Mouse (Mus musculus): ENCODE results near the gene Tnfaip8l2. TPM values are rescaled to one million over a fixed set of nuclear protein-coding genes. Genes with fewer than 3 reads are reported as not detected.
A peak's percentile ranks its signal among the peaks of the same experiment; 100 is the strongest.

Gene Tnfaip8l2
- polyA plus RNA-seq, 1 experiment from 2014 or later, result 2.3 TPM

DNA sequence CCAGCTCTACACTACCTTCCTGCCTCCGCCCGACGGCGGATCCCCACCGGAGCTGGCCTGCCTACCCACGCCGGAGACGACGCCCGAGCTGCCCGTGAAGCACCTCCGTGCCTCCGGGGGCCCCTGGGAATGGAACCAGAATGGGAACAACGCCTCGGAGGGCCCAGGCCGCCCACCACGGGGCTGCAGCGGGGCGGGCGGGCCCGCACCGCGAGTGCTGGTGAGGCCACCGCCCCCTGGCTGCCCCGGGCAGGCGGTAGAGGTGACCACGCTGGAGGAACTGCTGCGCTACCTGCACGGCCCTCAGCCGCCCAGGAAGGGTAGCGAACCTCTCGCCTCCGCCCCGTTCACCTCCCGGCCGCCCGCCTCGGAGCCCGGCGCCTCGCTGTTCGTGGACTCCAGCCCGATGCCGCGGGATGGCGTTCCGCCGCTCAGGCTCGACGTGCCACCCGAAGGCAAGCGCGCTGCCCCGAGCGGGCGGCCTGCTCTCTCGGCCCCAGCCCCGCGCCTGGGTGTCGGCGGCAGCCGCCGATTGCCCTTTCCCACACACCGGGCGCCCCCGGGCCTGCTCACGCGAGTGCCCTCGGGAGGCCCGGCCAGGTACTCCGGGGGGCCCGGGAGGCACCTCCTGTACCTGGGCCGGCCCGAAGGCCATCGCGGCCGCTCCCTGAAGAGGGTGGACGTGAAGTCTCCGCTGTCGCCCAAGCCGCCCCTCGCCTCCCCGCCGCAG is 30.5 kb upstream of the Tnfaip8l2 start:
- Histone ChIP-seq H3K9ac (0 out of 2 replicates have a peak overlapping the region, but pooled peaks have one; percentile 28), H3K36me3 (peaks cover 60% of the 10 kb centered on the region), H3K4me1 (peaks cover 16% of the 10 kb centered on the region), H3K9me3 (no peaks in the 10 kb centered on the region), H3K4me2 (replicated peaks) (peak overlapping the region; percentile 41), H3K27me3 (peaks cover 52% of the 10 kb centered on the region), H3K4me3 (peak overlapping the region; percentile 22; the same call in 1 of the 2 replicates), H3K27ac (no peak overlapping the region)
- no peak for ATAC-seq (ENCODE audit: insufficient number of reproducible peaks, insufficient read depth, low FRiP score, low TSS enrichment)
- 19% methylated on average over 82 of the region's 84 CpGs for WGBS

DNA sequence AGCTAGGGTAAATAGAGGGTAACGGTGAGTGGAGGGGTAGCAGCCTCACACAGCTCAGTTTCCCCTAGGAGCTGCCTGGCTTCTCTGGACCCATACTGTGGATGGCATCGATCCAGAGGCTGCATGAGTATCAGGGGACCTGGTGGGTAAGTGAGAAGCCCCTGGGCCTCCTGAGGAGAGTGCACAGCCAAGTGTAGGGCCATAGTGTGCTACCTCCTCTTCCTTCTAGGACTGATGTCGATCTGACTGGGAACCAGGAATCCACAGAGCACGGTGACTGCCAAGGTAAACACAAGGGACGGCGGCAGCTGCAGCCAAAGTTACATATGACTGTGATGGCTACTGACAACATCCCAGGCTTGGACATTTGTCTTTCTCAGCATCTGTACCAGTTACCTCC is 28.9 kb upstream of the Tnfaip8l2 start:
- H3K9ac ChIP-seq, result no peak overlapping the region
- 86% methylated on average over 6 of the region's 6 CpGs for WGBS

GRCm38 (mm10) chr3:95169996-95170395 is 27.8 kb upstream of the Tnfaip8l2 start:
- no peak overlapping the region for H3K4me2 ChIP-seq (replicated peaks)
- WGBS, result 87% methylated on average over 10 of the region's 10 CpGs
- H3K9ac ChIP-seq, result no peak overlapping the region
- peaks cover 16% of the 10 kb centered on the region for H3K4me1 ChIP-seq
- H3K27me3 ChIP-seq, result peaks cover 52% of the 10 kb centered on the region
- ATAC-seq (ENCODE audit: insufficient number of reproducible peaks, insufficient read depth, low FRiP score, low TSS enrichment), result no peak
- no peaks in the 10 kb centered on the region for H3K9me3 ChIP-seq
- H3K27ac ChIP-seq, result no peak overlapping the region
- no peak overlapping the region for H3K4me3 ChIP-seq
- peaks cover 87% of the 10 kb centered on the region for H3K36me3 ChIP-seq

More for the DNA sequence above, 28.9 kb upstream of the Tnfaip8l2 start:
- Histone ChIP-seq H3K27ac (no peak overlapping the region), H3K9me3 (no peaks in the 10 kb centered on the region), H3K4me1 (peaks cover 16% of the 10 kb centered on the region), H3K27me3 (peaks cover 52% of the 10 kb centered on the region), H3K36me3 (peaks cover 76% of the 10 kb centered on the region), H3K4me2 (replicated peaks) (no peak overlapping the region), H3K4me3 (no peak overlapping the region)
- no peak for ATAC-seq (ENCODE audit: insufficient number of reproducible peaks, insufficient read depth, low FRiP score, low TSS enrichment)

- ATAC-seq (ENCODE audit: insufficient number of reproducible peaks, insufficient read depth, low FRiP score, low TSS enrichment), result no peak
- no peaks in the 10 kb centered on the region for H3K9me3 ChIP-seq
- no peak overlapping the region for H3K4me3 ChIP-seq
- H3K9ac ChIP-seq, result no peak overlapping the region
- peaks cover 26% of the 10 kb centered on the region for H3K4me1 ChIP-seq
- no peak overlapping the region for H3K4me2 ChIP-seq (replicated peaks)
- WGBS, result 82% methylated on average over 5 of the region's 5 CpGs
- H3K36me3 ChIP-seq, result peaks cover 60% of the 10 kb centered on the region
- peaks cover 8% of the 10 kb centered on the region for H3K27me3 ChIP-seq
- no peak overlapping the region for H3K27ac ChIP-seq
Observed at GRCm38 (mm10) chr3:95164840-95165239, 22.7 kb upstream of the Tnfaip8l2 start.

DNA sequence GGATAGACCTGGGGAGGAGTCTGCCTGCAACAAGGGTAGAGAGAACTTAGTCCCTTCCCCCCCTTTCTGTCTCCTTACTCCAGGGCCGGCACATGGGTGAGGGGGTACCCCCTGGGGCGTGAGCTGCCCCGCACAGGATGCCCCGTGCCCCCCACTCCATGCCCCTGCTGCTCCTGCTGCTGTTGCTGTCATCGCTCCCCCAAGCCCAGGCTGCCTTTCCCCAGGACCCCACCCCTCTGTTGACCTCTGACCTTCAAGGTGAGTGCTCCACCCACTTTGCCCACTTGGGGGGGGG is 22.0 kb upstream of the Tnfaip8l2 start:
- WGBS, result 78% methylated on average over 5 of the region's 5 CpGs
- Histone ChIP-seq H3K27ac (no peak overlapping the region), H3K4me2 (replicated peaks) (no peak overlapping the region), H3K4me3 (no peak overlapping the region), H3K27me3 (peaks cover 2% of the 10 kb centered on the region; the same call in 1 of the 2 replicates), H3K36me3 (peaks cover 53% of the 10 kb centered on the region), H3K4me1 (peaks cover 26% of the 10 kb centered on the region), H3K9me3 (no peaks in the 10 kb centered on the region), H3K9ac (no peak overlapping the region)
- no peak for ATAC-seq (ENCODE audit: insufficient number of reproducible peaks, insufficient read depth, low FRiP score, low TSS enrichment)

GRCm38 (mm10) chr3:95163419-95164255 is 21.5 kb upstream of the Tnfaip8l2 start:
- Histone ChIP-seq H3K27me3 (no peaks in the 10 kb centered on the region; the same call in 1 of the 2 replicates), H3K9ac (no peak overlapping the region), H3K4me2 (replicated peaks) (peak overlapping the region; percentile 77; the same call in 1 of the 2 replicates), H3K4me1 (peaks cover 26% of the 10 kb centered on the region), H3K4me3 (no peak overlapping the region), H3K9me3 (no peaks in the 10 kb centered on the region), H3K36me3 (peaks cover 48% of the 10 kb centered on the region), H3K27ac (0 out of 2 replicates have a peak overlapping the region, but pooled peaks have one; percentile 27)
- 59% methylated on average over 11 of the region's 11 CpGs for WGBS
- no peak for ATAC-seq (ENCODE audit: insufficient number of reproducible peaks, insufficient read depth, low FRiP score, low TSS enrichment)

GRCm38 (mm10) chr3:95162345-95162628 is 20.1 kb upstream of the Tnfaip8l2 start:
- Histone ChIP-seq H3K4me2 (replicated peaks) (peak overlapping the region; percentile 77), H3K4me3 (peak overlapping the region; percentile 81), H3K9me3 (no peaks in the 10 kb centered on the region), H3K4me1 (peaks cover 26% of the 10 kb centered on the region), H3K27ac (0 out of 2 replicates have a peak overlapping the region, but pooled peaks have one; percentile 2), H3K36me3 (peaks cover 34% of the 10 kb centered on the region), H3K9ac (no peak overlapping the region), H3K27me3 (no peaks in the 10 kb centered on the region; the same call in 1 of the 2 replicates)
- WGBS, result 43% methylated on average over 2 of the region's 2 CpGs
- ATAC-seq (ENCODE audit: insufficient number of reproducible peaks, insufficient read depth, low FRiP score, low TSS enrichment), result no peak

DNA sequence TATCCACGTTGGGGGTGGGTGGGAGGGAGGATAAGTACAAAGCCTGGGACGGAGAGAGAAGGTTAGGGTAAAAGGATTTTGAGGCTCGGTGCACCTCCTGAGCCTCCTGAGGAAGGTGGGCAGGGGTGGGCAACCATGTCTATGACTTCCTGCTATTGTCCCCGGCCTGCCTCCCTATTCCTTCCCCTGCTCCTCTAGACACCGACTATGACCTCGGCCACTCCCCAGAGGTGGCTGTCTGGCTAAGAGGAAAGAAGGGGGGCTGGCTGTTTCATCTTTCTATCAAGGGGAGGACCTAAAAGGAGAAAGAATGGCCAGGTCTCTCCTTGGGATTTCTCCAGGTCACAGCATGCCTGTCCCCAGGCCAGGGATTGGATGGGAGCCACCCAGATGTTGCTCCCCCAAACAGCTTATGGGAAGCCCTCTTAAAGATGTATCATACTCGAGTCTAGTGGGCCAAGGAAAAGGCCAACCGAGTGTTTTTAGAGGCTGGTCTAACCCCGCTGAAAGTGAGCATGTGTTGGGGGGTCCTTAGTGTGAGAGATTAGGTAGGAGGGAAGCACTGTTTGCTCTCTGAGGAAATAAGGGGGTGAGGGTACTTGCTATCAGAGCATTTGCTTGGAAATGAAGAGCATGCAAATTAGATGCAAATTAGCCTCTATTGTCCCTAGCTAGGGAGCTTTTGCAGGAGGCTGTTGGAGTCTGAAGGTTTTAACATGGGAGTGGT is 19.6 kb upstream of the Tnfaip8l2 start:
- H3K4me3 ChIP-seq, result peak overlapping the region; percentile 81
- H3K9ac ChIP-seq, result peak overlapping the region; percentile 71
- H3K4me2 ChIP-seq (replicated peaks), result peak overlapping the region; percentile 77
- 6% methylated on average over 9 of the region's 9 CpGs for WGBS
- no peak for ATAC-seq (ENCODE audit: insufficient number of reproducible peaks, insufficient read depth, low FRiP score, low TSS enrichment)
- H3K4me1 ChIP-seq, result peaks cover 26% of the 10 kb centered on the region
- peak overlapping the region; percentile 26; the same call in 1 of the 2 replicates for H3K27ac ChIP-seq
- no peaks in the 10 kb centered on the region; the same call in 1 of the 2 replicates for H3K27me3 ChIP-seq
- H3K36me3 ChIP-seq, result peaks cover 29% of the 10 kb centered on the region
- no peaks in the 10 kb centered on the region for H3K9me3 ChIP-seq

- H3K9ac ChIP-seq, result peak overlapping the region; percentile 71
- peak; percentile 48 for ATAC-seq (ENCODE audit: insufficient number of reproducible peaks, insufficient read depth, low FRiP score, low TSS enrichment)
- H3K4me3 ChIP-seq, result peak overlapping the region; percentile 81
- peaks cover 26% of the 10 kb centered on the region for H3K4me1 ChIP-seq
- WGBS, result under 1% methylated on average over 30 of the region's 30 CpGs
- H3K9me3 ChIP-seq, result no peaks in the 10 kb centered on the region
- H3K4me2 ChIP-seq (replicated peaks), result peak overlapping the region; percentile 77
- no peaks in the 10 kb centered on the region; the same call in 1 of the 2 replicates for H3K27me3 ChIP-seq
- H3K36me3 ChIP-seq, result peaks cover 22% of the 10 kb centered on the region
- peak overlapping the region; percentile 26 for H3K27ac ChIP-seq
Observed at GRCm38 (mm10) chr3:95161041-95161551, 18.9 kb upstream of the Tnfaip8l2 start.

GRCm38 (mm10) chr3:95159987-95160963 is 18.1 kb upstream of the Tnfaip8l2 start, which contains the start of gene Sema6c:
Gene Sema6c, plus strand, starts transcription at chr3:95160457.
- H3K27ac ChIP-seq, result peak within 1 kb of the TSS; percentile 26
- 1% methylated on average over 66 of the region's 66 CpGs for WGBS
- peak; percentile 96 for ATAC-seq (ENCODE audit: insufficient number of reproducible peaks, insufficient read depth, low FRiP score, low TSS enrichment)
- no peaks in the 10 kb centered on the region; the same call in 1 of the 2 replicates for H3K27me3 ChIP-seq
- peaks cover 26% of the 10 kb centered on the region for H3K4me1 ChIP-seq
- no peaks in the 10 kb centered on the region for H3K9me3 ChIP-seq
- H3K4me3 ChIP-seq, result peak within 1 kb of the TSS; percentile 81
- peak within 1 kb of the TSS; percentile 71 for H3K9ac ChIP-seq
- H3K36me3 ChIP-seq, result peaks cover 14% of the 10 kb centered on the region
- peak within 1 kb of the TSS; percentile 77 for H3K4me2 ChIP-seq (replicated peaks)

Data from embryonic facial prominence, embryonic 12.5 days (tissue).